Mouse (Mus musculus) olfactory bulb, adult 2 months (tissue): ENCODE measurements around the gene Ppme1.

Source experiments
- CTCF ChIP-seq: fragments of 200-500 bp; IDR thresholded peaks from 2 replicates; pipeline ENCODE4 v1.5.1; 2012; ENCODE audit warnings: low read depth, mild to moderate bottlenecking, low read length, moderate library complexity; ENCODE audit not compliant: insufficient read depth
- POLR2A ChIP-seq: fragments of 200-500 bp; IDR thresholded peaks from 2 replicates; pipeline ENCODE4 v1.6.1; 2012; ENCODE audit warnings: mild to moderate bottlenecking, low read depth, low read length, moderate library complexity; ENCODE audit not compliant: insufficient read depth

- TF ChIP-seq CTCF (no peak), POLR2A (no peak)
Measured at GRCm38 (mm10) chr7:100285383-100285782, 86.7 kb downstream of the Ppme1 start, which contains the start of gene P4ha3.
